ENCODE assay signal across 8 mouse cellular contexts in the genomic region with DNA sequence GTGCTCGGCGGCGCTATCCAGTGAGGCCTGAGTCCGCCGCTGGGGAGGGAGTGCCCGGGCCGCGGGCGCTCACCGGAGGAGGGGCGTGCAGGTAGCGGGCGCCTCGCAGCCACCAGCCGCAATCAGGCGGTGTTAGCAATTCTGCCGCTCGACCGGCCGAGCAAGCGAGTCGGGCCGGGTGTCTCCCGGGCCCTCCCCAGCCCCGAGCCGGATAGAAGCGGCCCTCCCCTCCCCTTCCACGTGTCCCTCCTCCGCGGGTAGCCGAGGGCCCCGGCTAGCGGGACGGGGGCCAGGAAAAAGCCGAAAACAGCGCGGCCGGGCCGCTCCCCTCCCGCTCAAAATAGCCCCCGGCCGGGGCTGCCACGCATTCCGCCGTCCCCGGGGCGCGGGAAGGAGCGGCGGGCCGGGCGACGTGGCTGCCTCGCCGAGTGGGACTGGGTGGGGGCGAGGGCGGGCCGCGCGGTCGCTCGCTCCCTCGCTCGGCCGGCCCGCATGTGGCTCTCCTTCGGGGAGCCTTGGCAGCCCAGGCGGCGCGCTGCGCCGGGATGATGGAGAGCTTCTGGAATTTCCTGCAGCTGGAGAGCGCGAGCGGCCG. TPM values are rescaled to one million over a fixed set of nuclear protein-coding genes. Genes with fewer than 3 reads are reported as not detected.
DNase-seq lines count a peak whose midpoint lies in the region; ATAC-seq and TF ChIP-seq lines count a peak whose summit lies in the region.

No protein-coding gene starts in this region.

- peak overlapping the region; percentile 100 for H3K4me2 ChIP-seq in forebrain, embryonic 12.5 days
- peak overlapping the region; percentile 100 for H3K4me2 ChIP-seq in hindbrain, embryonic 13.5 days
- H3K4me2 ChIP-seq in liver, embryonic 12.5 days, result peak overlapping the region; percentile 86
- H3K4me2 ChIP-seq in neural tube, embryonic 11.5 days (ENCODE audit: low read depth), result peak overlapping the region; percentile 98

- peak overlapping the region; percentile 81 to 95 for H3K4me3 ChIP-seq in ES-E14 (ENCODE audit: insufficient read depth in 1 of 2, low read depth in 1 of 2, low read length in 2 of 2, poor library complexity in 1 of 2, severe bottlenecking in 1 of 2)
- peak overlapping the region; percentile 58 for H3K4me3 ChIP-seq in forebrain, embryonic 12.5 days (replicated peaks)
- H3K4me3 ChIP-seq in hindbrain, embryonic 13.5 days, result peak overlapping the region; percentile 56
- H3K4me3 ChIP-seq in liver, embryonic 12.5 days, result peak overlapping the region; percentile 63
- H3K4me3 ChIP-seq in neural tube, embryonic 11.5 days (ENCODE audit: low read depth, low read length), result peak overlapping the region; percentile 53

- H3K9ac ChIP-seq in ES-E14 (ENCODE audit: insufficient read depth, low read depth, low read length, poor library complexity, severe bottlenecking), result peak overlapping the region; percentile 95
- H3K9ac ChIP-seq in forebrain, embryonic 12.5 days, result peak overlapping the region; percentile 68
- peak overlapping the region; percentile 84 for H3K9ac ChIP-seq in hindbrain, embryonic 13.5 days
- H3K9ac ChIP-seq in liver, embryonic 12.5 days, result peak overlapping the region; percentile 63
- peak overlapping the region; percentile 61 for H3K9ac ChIP-seq in neural tube, embryonic 11.5 days (ENCODE audit: low read length)

- H3K27ac ChIP-seq in ES-E14 (ENCODE audit: insufficient read depth, low read depth, low read length, poor library complexity, severe bottlenecking), result peak overlapping the region; percentile 99
- peak overlapping the region; percentile 63; the same call in 1 of the 2 replicates for H3K27ac ChIP-seq in forebrain, embryonic 12.5 days
- peak overlapping the region; percentile 80 for H3K27ac ChIP-seq in hindbrain, embryonic 13.5 days
- peak overlapping the region; percentile 50 for H3K27ac ChIP-seq in liver, embryonic 12.5 days
- peak overlapping the region; percentile 68; the same call in 1 of the 2 replicates for H3K27ac ChIP-seq in neural tube, embryonic 11.5 days (ENCODE audit: low read depth, low read length)

- 0% methylated on average over 49 of the region's 76 CpGs for WGBS in forebrain, embryonic 12.5 days
- under 1% methylated on average over 51 of the region's 76 CpGs for WGBS in hindbrain, embryonic 13.5 days
- under 1% methylated on average over 60 of the region's 76 CpGs for WGBS in liver, embryonic 12.5 days (ENCODE audit: insufficient replicate concordance)
- under 1% methylated on average over 51 of the region's 76 CpGs for WGBS in neural tube, embryonic 11.5 days

- no peaks in the 10 kb centered on the region for H3K9me3 ChIP-seq in ES-E14 (ENCODE audit: control insufficient read depth, insufficient read depth, low read depth, low read length)
- no peaks in the 10 kb centered on the region for H3K9me3 ChIP-seq in forebrain, embryonic 12.5 days
- no peaks in the 10 kb centered on the region for H3K9me3 ChIP-seq in hindbrain, embryonic 13.5 days
- H3K9me3 ChIP-seq in liver, embryonic 12.5 days (replicated peaks), result no peaks in the 10 kb centered on the region
- H3K9me3 ChIP-seq in neural tube, embryonic 11.5 days (ENCODE audit: control insufficient read depth, low read length), result no peaks in the 10 kb centered on the region

- ATAC-seq in forebrain, embryonic 12.5 days (ENCODE audit: low FRiP score), result peak; percentile 53
- 0 out of 2 replicates have a peak, but pooled peaks have one; percentile 22 for ATAC-seq in hindbrain, embryonic 13.5 days (ENCODE audit: low FRiP score)
- ATAC-seq in liver, embryonic 12.5 days, result no peak
- peak; percentile 31; the same call in 1 of the 2 replicates for ATAC-seq in neural tube, embryonic 11.5 days (ENCODE audit: insufficient read depth, low FRiP score, low TSS enrichment)
- ATAC-seq in megakaryocyte progenitor cell, adult 5-6 weeks (replicated peaks; ENCODE audit: poor library complexity), result no peak

- in situ Hi-C loops in ES-E14 (cut with MboI; ENCODE audit: low sequenced_read_pairs in 2 of 2, unreplicated experiment in 2 of 2), result no loop called here

- peaks cover 8% of the 10 kb centered on the region; the same call in 1 of the 2 replicates for H3K36me3 ChIP-seq in ES-E14 (ENCODE audit: control insufficient read depth, insufficient read depth, low read length, poor library complexity, severe bottlenecking)
- H3K36me3 ChIP-seq in forebrain, embryonic 12.5 days (replicated peaks), result no peaks in the 10 kb centered on the region
- no peaks in the 10 kb centered on the region for H3K36me3 ChIP-seq in hindbrain, embryonic 13.5 days
- H3K36me3 ChIP-seq in liver, embryonic 12.5 days, result no peaks in the 10 kb centered on the region
- no peaks in the 10 kb centered on the region for H3K36me3 ChIP-seq in neural tube, embryonic 11.5 days (ENCODE audit: control insufficient read depth, insufficient read depth, low read length)

- H3K4me1 ChIP-seq in ES-E14 (ENCODE audit: control insufficient read depth in 2 of 2, insufficient read depth in 2 of 2, low read length in 2 of 2, poor library complexity in 1 of 2), result peaks cover 11 to 19% of the 10 kb centered on the region in 2 experiments
- H3K4me1 ChIP-seq in forebrain, embryonic 12.5 days, result peaks cover 61% of the 10 kb centered on the region
- H3K4me1 ChIP-seq in hindbrain, embryonic 13.5 days (replicated peaks), result peaks cover 80% of the 10 kb centered on the region
- H3K4me1 ChIP-seq in liver, embryonic 12.5 days, result peaks cover 57% of the 10 kb centered on the region
- peaks cover 46% of the 10 kb centered on the region for H3K4me1 ChIP-seq in neural tube, embryonic 11.5 days (ENCODE audit: control insufficient read depth, insufficient read depth, low read length)

- DNase-seq in 3134 (ENCODE audit: extremely low read depth, insufficient read length, low spot score), result peak; percentile 67
- DNase-seq in ES-E14 (ENCODE audit: low read depth, low spot score), result no peak
- peak; percentile 77 for DNase-seq in neural tube, embryonic 11.5 days (ENCODE audit: low spot score)
- no peak for DNase-seq in adipocyte (ENCODE audit: low spot score)

- peaks cover 69% of the 10 kb centered on the region for H3K27me3 ChIP-seq in forebrain, embryonic 12.5 days
- H3K27me3 ChIP-seq in hindbrain, embryonic 13.5 days, result peaks cover 23% of the 10 kb centered on the region; the same call in 1 of the 2 replicates
- H3K27me3 ChIP-seq in liver, embryonic 12.5 days (replicated peaks), result peaks cover 88% of the 10 kb centered on the region
- peaks cover 20% of the 10 kb centered on the region for H3K27me3 ChIP-seq in neural tube, embryonic 11.5 days (ENCODE audit: control insufficient read depth, insufficient read depth, low read length)

TF ChIP-seq in ES-E14, 5 proteins besides CTCF, POLR2A, EP300 and RAD21:
- no peak for TF ChIP-seq HCFC1 (IDR thresholded peaks at IDR 0.05; ENCODE audit: borderline replicate concordance, insufficient read depth, low read length)
- TF ChIP-seq ZC3H11A (IDR thresholded peaks at IDR 0.05; ENCODE audit: borderline replicate concordance, low read depth, low read length), result no peak
- no peak for TF ChIP-seq CHD2 (IDR thresholded peaks at IDR 0.05; ENCODE audit: low read depth, low read length)
- TF ChIP-seq MAFK (IDR thresholded peaks at IDR 0.05; ENCODE audit: insufficient read depth, low read depth, low read length), result no peak
- no peak for TF ChIP-seq ZNF384 (IDR thresholded peaks at IDR 0.05; ENCODE audit: low read depth, low read length)

RNA-seq across cellular contexts. Expression of gene Ahdc1, which starts 27.6 kb away (rescaled TPM):
- 61.8 and 88.9 TPM in 2 replicates for total RNA-seq in ES-E14 (2012; rRNA removed)
- 7.2 and 8.1 TPM in 2 replicates for polyA plus RNA-seq in forebrain, embryonic 12.5 days (2016; fragmentation: Nextera tagmentation; extraction: Ambion mirVana)
- 11.0 and 12.5 TPM in 2 replicates for polyA plus RNA-seq in hindbrain, embryonic 13.5 days (2015; fragmentation: Nextera tagmentation; extraction: Ambion mirVana)
- polyA plus RNA-seq in liver, embryonic 12.5 days (2016; fragmentation: Nextera tagmentation; extraction: Ambion mirVana), result 2.9 and 3.2 TPM in 2 replicates
- polyA plus RNA-seq in neural tube, embryonic 11.5 days (2014; fragmentation: Nextera tagmentation; extraction: Ambion mirVana), result 6.1 and 7.2 TPM in 2 replicates
- total RNA-seq in megakaryocyte progenitor cell, adult 5-6 weeks (2015), result 4.1 and 5.3 TPM in 2 replicates
- 0.81 and 3.8 TPM in 2 replicates for total RNA-seq in megakaryocyte progenitor cell, adult 5-6 weeks (2017)

Comparison
In these comparisons a context has a peak if more than half of its experiments do, and no peak if none do; other contexts are left out.
1. DNase-seq: peak in 3134 (single experiment) and neural tube, embryonic 11.5 days (single experiment); none in ES-E14 (single experiment) and adipocyte (single experiment).
2. ATAC-seq: peak in forebrain, embryonic 12.5 days (single experiment), hindbrain, embryonic 13.5 days (single experiment) and neural tube, embryonic 11.5 days (single experiment); none in liver, embryonic 12.5 days (single experiment) and megakaryocyte progenitor cell, adult 5-6 weeks (single experiment).
3. Peak in every context shown above with its lines, with median percentiles within 50 percentile points of each other: H3K27ac ChIP-seq, H3K4me3 ChIP-seq, H3K9ac ChIP-seq and H3K4me2 ChIP-seq.